Mouse (Mus musculus) limb, embryonic 11.5 days (tissue): ENCODE results near the gene Chn1. TPM values are rescaled to one million over a fixed set of nuclear protein-coding genes. Genes with fewer than 3 reads are reported as not detected.
A peak's percentile ranks its signal among the peaks of the same experiment; 100 is the strongest.

Experiments
- ATAC-seq: fragments of 200-750 bp; cut with Nextera tagmentation; 2 replicates; pipeline ENCODE4 v1.8.0; 2017; ENCODE audit warnings: low read depth; ENCODE audit not compliant: insufficient number of reproducible peaks, low FRiP score, low TSS enrichment
- DNase-seq: peaks from one replicate; pipeline ENCODE4 v3.0.0-alpha.2; 2015; ENCODE audit warnings: low spot score
- H3K27ac ChIP-seq: fragments of 300-500 bp; sonication (generic); replicated peaks from 2 replicates; pipeline ENCODE4 v1.5.1; 2014; ENCODE audit warnings: low read depth, mild to moderate bottlenecking, low read length
- H3K27me3 ChIP-seq: fragments of 300-500 bp; sonication (generic); 2 replicates; pipeline ENCODE4 v1.6.1; 2014; ENCODE audit warnings: mild to moderate bottlenecking, low read length, mixed read lengths; ENCODE audit not compliant: control insufficient read depth, insufficient read depth
- H3K36me3 ChIP-seq: fragments of 300-500 bp; sonication (generic); 2 replicates; pipeline ENCODE4 v1.6.1; 2014; ENCODE audit warnings: mild to moderate bottlenecking, low read length, moderate library complexity, mixed read lengths; ENCODE audit not compliant: control insufficient read depth, insufficient read depth
- H3K4me1 ChIP-seq: fragments of 300-500 bp; sonication (generic); 2 replicates; pipeline ENCODE4 v1.6.1; 2014; ENCODE audit warnings: low read length, mixed read lengths; ENCODE audit not compliant: control insufficient read depth, insufficient read depth
- H3K4me2 ChIP-seq: fragments of 300-500 bp; sonication (generic); 2 replicates; pipeline ENCODE4 v1.6.1; 2014; ENCODE audit warnings: low read depth, mild to moderate bottlenecking, moderate library complexity; ENCODE audit not compliant: severe bottlenecking
- H3K4me3 ChIP-seq: fragments of 300-500 bp; sonication (generic); 2 replicates; pipeline ENCODE4 v1.5.1; 2014; ENCODE audit warnings: low read depth, low read length
- H3K9ac ChIP-seq: fragments of 300-500 bp; sonication (generic); 2 replicates; pipeline ENCODE4 v1.6.1; 2014; ENCODE audit warnings: mild to moderate bottlenecking, low read length
- H3K9me3 ChIP-seq: fragments of 300-500 bp; sonication (generic); 2 replicates; pipeline ENCODE4 v1.6.1; 2016; ENCODE audit warnings: low read length; ENCODE audit not compliant: control insufficient read depth
- WGBS: fragments of 180-500 bp; shearing (Covaris S2); extraction: QIAGEN DNeasy Blood & Tissue Kit; methylation state at CpG from one replicate; pipeline ENCODE4 v1.1.7; 2014; 5-methylcytosine and 5-hydroxymethylcytosine counted together
- polyA plus RNA-seq: library from polyadenylated mRNA; unstranded; fragments of >200 nt; fragmentation: Nextera tagmentation; extraction: Ambion mirVana; gene quantifications from 2 replicates; pipeline ENCODE4 v1.2.1, GENCODE M21; 2014

The Chn1 gene
- polyA plus RNA-seq, 1 experiment from 2014 or later, result 47.5 TPM

GRCm38 (mm10) chr2:73788395-73788794 is 13.2 kb upstream of the Chn1 start:
- H3K9me3 ChIP-seq, result no peaks in the 10 kb centered on the region
- 76% methylated on average over 6 of the region's 6 CpGs for WGBS
- DNase-seq (no peak), ATAC-seq (no peak)
- no peak overlapping the region for H3K4me3 ChIP-seq
- H3K4me2 ChIP-seq, result no peak overlapping the region
- no peak overlapping the region for H3K9ac ChIP-seq
- no peak overlapping the region for H3K27ac ChIP-seq
- no peaks in the 10 kb centered on the region for H3K36me3 ChIP-seq
- H3K4me1 ChIP-seq, result peaks cover 4% of the 10 kb centered on the region; the same call in 1 of the 2 replicates
- no peaks in the 10 kb centered on the region for H3K27me3 ChIP-seq

GRCm38 (mm10) chr2:73782371-73782905 is 7.3 kb upstream of the Chn1 start:
- 71% methylated on average over 9 of the region's 9 CpGs for whole genome bisulfite sequencing
- ATAC-seq, result no peak

GRCm38 (mm10) chr2:73780321-73781010 is 5.3 kb upstream of the Chn1 start:
- DNase-seq, result no peak
- WGBS, result 93% methylated on average over 14 of the region's 14 CpGs
- H3K4me3 ChIP-seq, result no peak overlapping the region

More at GRCm38 (mm10) chr2:73782371-73782905, 7.3 kb upstream of the Chn1 start:
- H3K27ac ChIP-seq, result no peak overlapping the region
- H3K4me2 ChIP-seq, result no peak overlapping the region
- no peaks in the 10 kb centered on the region; the same call in 1 of the 2 replicates for H3K4me1 ChIP-seq
- H3K9ac ChIP-seq, result no peak overlapping the region
- no peaks in the 10 kb centered on the region for H3K9me3 ChIP-seq
- DNase-seq, result no peak
- H3K36me3 ChIP-seq, result no peaks in the 10 kb centered on the region
- H3K4me3 ChIP-seq, result no peak overlapping the region
- no peaks in the 10 kb centered on the region for H3K27me3 ChIP-seq

GRCm38 (mm10) chr2:73779796-73780195 is 4.7 kb upstream of the Chn1 start:
- 85% methylated on average over 7 of the region's 7 CpGs for WGBS
- Histone ChIP-seq H3K4me1 (peaks cover 5% of the 10 kb centered on the region; the same call in 1 of the 2 replicates), H3K36me3 (no peaks in the 10 kb centered on the region), H3K27ac (no peak overlapping the region), H3K9ac (no peak overlapping the region), H3K27me3 (no peaks in the 10 kb centered on the region), H3K9me3 (no peaks in the 10 kb centered on the region), H3K4me3 (no peak overlapping the region), H3K4me2 (no peak overlapping the region)
- ATAC-seq (no peak), DNase-seq (no peak)

More at GRCm38 (mm10) chr2:73780321-73781010, 5.3 kb upstream of the Chn1 start:
- no peak overlapping the region for H3K27ac ChIP-seq
- ATAC-seq, result no peak
- H3K4me1 ChIP-seq, result peaks cover 5% of the 10 kb centered on the region; the same call in 1 of the 2 replicates
- no peaks in the 10 kb centered on the region for H3K36me3 ChIP-seq
- H3K9ac ChIP-seq, result no peak overlapping the region
- no peaks in the 10 kb centered on the region for H3K9me3 ChIP-seq
- no peaks in the 10 kb centered on the region for H3K27me3 ChIP-seq
- H3K4me2 ChIP-seq, result no peak overlapping the region

GRCm38 (mm10) chr2:73779016-73779595 is 4.0 kb upstream of the Chn1 start:
- Histone ChIP-seq H3K4me2 (no peak overlapping the region), H3K4me3 (no peak overlapping the region), H3K9me3 (no peaks in the 10 kb centered on the region), H3K27ac (no peak overlapping the region), H3K27me3 (no peaks in the 10 kb centered on the region), H3K4me1 (peaks cover 5% of the 10 kb centered on the region; the same call in 1 of the 2 replicates), H3K36me3 (no peaks in the 10 kb centered on the region), H3K9ac (no peak overlapping the region)
- no peak for DNase-seq
- WGBS, result 76% methylated on average over 4 of the region's 4 CpGs
- ATAC-seq, result no peak

GRCm38 (mm10) chr2:73776936-73777335 is 1.8 kb upstream of the Chn1 start:
- H3K27ac ChIP-seq, result no peak overlapping the region; the same call in 1 of the 2 replicates
- DNase-seq (no peak), ATAC-seq (no peak)
- H3K4me2 ChIP-seq, result 0 out of 2 replicates have a peak overlapping the region, but pooled peaks have one; percentile 10
- H3K27me3 ChIP-seq, result no peaks in the 10 kb centered on the region
- no peak overlapping the region for H3K9ac ChIP-seq
- H3K9me3 ChIP-seq, result no peaks in the 10 kb centered on the region
- H3K4me1 ChIP-seq, result peaks cover 13% of the 10 kb centered on the region
- WGBS, result 15% methylated on average over 4 of the region's 4 CpGs
- H3K36me3 ChIP-seq, result no peaks in the 10 kb centered on the region
- H3K4me3 ChIP-seq, result no peak overlapping the region

- H3K4me2 ChIP-seq, result peak overlapping the region; percentile 56
- under 1% methylated on average over 22 of the region's 22 CpGs for WGBS
- DNase-seq (no peak), ATAC-seq (no peak)
- H3K36me3 ChIP-seq, result no peaks in the 10 kb centered on the region
- no peaks in the 10 kb centered on the region for H3K27me3 ChIP-seq
- H3K4me3 ChIP-seq, result peak overlapping the region; percentile 71
- H3K9me3 ChIP-seq, result no peaks in the 10 kb centered on the region
- H3K4me1 ChIP-seq, result peaks cover 13% of the 10 kb centered on the region
- H3K9ac ChIP-seq, result peak overlapping the region; percentile 86
- H3K27ac ChIP-seq, result no peak overlapping the region
Measured at GRCm38 (mm10) chr2:73775683-73776310, 651 bp upstream of the Chn1 start.

GRCm38 (mm10) chr2:73772945-73773344 is 2.2 kb downstream of the Chn1 start:
- Histone ChIP-seq H3K4me1 (peaks cover 13% of the 10 kb centered on the region), H3K9ac (no peak overlapping the region), H3K9me3 (no peaks in the 10 kb centered on the region), H3K4me3 (no peak overlapping the region), H3K4me2 (peak overlapping the region; percentile 56), H3K27me3 (no peaks in the 10 kb centered on the region), H3K27ac (no peak overlapping the region), H3K36me3 (no peaks in the 10 kb centered on the region)
- ATAC-seq, result no peak
- WGBS, result 16% methylated on average over 1 of the region's 1 CpGs
- DNase-seq, result no peak
